Mouse (Mus musculus): Measurements from ENCODE around the gene Prmt2. TPM values are rescaled to one million over a fixed set of nuclear protein-coding genes. Genes with fewer than 3 reads are reported as not detected.
A peak's percentile ranks its signal among the peaks of the same experiment; 100 is the strongest.

Gene Prmt2
- total RNA-seq, 2 experiments from 2014 or later = 21.3 to 31.3 TPM

DNA sequence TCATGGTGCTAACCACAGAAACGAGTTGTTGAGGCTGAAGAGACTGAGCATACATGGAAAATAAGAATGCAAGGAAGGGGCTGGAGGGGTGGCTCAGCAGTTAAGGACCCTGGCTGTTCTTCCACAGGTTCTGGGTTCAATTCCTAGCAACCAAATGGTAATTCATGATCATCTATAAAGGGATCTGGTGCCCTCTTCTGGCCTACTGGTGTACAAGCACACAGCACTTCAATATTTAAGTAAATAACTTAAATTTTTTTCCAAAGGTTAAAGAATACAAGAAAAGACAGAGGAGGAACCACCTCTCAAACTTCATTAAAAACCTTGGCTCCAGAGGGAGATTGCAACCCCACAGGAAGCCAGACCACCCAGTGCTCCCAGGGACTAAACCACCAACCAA, 8.0 kb downstream of the Prmt2 start:
- DNase-seq (ENCODE audit: low spot score in 2 of 2) = no peak

DNA sequence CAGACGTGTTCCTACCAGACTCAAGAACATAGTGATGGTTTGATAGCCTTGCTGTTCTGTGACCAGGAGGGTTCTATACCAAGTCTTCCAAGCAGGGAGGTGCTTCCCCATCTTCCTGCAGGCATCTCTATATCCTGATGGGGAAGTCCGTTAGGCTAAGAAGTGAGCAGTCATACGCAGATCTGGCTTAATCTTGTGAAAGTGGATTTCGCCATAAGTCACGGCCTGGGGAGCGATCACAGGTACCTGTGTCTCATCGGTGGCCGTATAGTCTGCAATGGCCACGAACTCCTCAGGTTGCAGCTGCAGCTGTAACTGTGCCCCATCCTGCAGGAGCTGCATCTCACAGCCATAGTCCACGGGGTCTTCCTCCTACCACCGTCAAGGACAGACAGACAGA, 11.7 kb downstream of the Prmt2 start:
- DNase-seq (ENCODE audit: low spot score in 2 of 2) = no peak

DNA sequence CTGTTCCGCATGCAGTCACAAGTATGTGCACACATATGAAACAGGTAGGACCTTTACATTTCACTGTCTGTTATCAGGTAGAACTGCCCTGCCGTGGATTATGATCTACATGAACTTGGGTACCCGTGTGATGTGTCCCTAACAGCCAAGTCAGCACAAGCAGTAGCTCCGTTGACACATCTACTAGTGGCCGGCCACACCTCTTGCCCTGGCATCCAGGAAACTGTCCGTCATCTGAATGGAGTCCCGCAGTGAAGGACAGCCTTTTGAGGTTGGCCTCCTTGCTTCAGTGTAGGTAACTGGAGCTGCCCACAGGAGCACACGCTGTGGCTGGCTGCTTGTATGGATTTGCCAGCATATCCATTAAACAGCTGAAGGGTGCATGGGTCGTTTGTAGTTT, 19.4 kb downstream of the Prmt2 start:
- DNase-seq (ENCODE audit: low spot score in 2 of 2) = peak in 1 of 2 experiments; percentile 7

DNA sequence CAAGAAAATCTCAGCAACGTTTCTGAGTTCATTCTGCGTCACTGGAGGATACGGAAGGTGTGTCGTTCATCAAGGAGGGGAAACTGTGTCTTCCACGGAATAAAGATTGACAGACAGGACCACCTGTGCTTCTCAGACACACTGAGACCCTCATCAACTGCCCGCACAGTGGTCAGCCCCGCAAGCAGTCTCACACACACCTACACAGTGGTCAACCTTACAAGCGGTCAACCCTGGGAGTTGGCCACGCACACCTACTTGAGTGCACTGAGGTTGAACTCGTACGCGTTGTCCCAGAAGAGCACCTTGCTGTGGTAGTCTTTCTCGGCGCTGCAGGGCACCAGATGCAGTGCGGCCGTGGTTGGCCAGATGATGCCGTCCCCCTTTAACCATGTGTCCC, 20.6 kb downstream of the Prmt2 start:
- DNase-seq (ENCODE audit: low spot score in 2 of 2) = peak in 1 of 2 experiments; percentile 10

DNA sequence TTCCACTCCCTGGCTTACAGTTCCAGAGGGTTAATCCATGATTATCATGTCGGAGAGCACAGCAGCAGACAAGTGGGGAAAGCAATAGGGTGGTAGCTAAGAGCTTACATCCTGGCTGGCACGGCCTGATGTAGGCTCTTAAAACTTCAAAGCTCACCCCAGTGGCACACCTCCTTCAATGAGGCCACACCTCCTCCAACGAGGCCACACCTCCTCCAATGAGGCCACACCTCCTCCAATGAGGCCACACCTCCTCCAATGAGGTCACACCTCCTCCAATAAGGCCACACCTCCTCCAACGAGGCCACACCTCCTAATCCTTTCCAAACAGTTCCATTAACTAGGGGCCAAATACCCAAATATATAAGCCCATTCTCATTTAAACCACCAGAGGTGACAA, 23.5 kb downstream of the Prmt2 start:
- DNase-seq (ENCODE audit: low spot score in 2 of 2) = no peak

DNA sequence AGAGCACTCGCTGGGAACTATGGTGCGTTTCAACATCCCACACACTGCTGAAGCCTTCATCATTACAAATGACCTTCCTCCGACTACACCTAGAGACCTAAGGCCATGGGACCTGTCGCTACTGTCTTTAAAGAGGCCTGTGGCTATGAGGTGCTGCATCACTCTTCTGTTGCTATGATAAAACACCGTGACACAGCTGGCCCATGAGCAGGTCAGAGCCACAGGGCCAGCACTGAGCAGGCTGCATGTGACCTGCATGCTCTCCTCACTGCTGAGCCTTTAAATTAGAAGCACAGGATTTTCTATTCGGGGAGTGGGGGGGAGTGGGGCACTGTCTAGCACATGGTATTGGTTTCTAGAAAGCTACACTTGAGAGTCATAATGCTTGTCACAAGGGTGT, 25.5 kb downstream of the Prmt2 start:
- DNase-seq (ENCODE audit: low spot score in 2 of 2) = peak in 1 of 2 experiments; percentile 3

DNA sequence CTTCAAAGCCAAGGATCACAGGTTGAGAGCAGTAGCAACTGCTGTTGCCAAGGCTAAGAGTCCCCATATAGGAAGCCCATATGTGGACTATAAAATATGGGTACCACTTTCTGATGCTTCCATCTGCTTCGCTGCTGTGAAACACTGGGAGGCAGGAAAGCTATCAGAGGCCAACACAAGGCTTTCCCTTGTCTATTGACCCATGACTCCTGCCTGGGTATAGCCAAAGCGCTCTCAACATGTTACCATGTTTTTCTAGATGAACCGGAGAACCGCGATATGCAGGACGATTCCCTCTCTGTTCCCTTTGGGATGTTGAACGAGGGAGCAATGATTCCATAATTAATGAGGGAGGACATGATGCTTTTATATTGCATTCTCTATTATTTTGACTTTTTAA, 26.9 kb downstream of the Prmt2 start:
- no peak for DNase-seq (ENCODE audit: low spot score in 2 of 2)

DNA sequence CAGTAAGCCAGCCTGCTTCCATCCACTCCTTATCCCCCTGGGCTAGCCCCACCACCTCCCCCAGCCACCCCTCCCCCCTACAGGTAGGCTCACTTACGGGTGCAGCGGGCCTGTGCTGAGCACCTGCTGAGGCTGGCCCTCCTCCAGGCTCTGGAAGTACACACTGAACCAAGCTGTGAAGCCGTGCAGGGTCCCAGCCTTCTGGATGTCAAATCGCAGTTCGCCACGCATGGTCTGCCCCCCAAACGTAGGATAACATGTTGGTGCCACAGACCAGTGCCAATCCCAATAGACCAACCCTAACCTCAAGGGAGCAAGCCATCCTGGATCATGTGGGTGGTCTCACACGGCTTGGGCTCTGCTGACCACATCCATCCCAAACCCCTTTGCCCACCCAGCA, 28.4 kb downstream of the Prmt2 start:
- no peak for DNase-seq (ENCODE audit: low spot score in 2 of 2)

DNA sequence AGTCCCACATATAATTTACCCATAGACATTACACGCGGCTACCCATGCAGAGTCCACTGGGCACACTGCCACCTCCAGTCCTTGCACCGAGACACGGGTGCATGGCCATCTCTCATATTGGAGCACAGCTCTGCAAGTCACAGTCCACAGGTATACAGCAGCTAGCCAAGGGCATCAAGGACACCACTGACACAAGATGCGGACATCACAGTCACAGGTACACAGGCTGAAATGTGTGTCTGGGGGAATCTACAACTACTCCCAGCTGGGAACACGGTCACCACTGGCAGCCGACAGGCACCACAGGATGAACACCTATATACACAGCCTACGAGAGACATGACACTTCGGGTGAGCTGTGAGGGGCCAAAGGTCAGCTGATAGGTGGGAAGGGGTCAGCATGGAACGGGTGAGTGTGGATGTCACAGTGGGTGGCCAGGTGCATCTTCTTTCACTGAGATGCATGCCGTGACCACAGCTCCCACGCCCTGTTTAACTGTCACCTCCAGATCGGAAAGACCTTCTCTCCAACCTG, 30.3 kb downstream of the Prmt2 start:
- no peak for DNase-seq (ENCODE audit: low spot score in 2 of 2)

DNA sequence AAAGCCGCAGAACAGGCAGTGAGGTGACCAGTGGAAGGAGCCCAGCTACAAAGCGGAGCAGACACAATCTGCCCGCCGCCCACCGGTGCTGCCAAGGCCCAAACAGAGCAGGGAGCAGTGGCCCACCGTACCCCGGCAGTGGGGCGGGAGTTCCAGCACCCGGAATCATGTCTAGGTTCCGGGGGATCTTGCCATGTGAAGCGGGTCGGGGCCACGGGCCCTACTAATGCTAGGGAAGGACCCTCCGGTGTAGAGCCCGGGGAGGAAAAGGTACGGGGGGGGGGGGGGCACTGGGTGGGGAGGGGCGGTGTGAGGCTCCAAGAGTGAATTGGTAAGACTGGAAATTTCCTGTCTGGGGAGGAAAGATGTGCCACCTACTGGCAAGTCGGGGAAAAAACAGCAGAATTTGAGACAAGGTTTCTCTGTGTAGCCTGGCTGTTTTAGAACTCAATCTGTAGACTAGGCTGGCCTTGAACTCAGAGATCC, 33.8 kb downstream of the Prmt2 start:
- peak in 1 of 2 experiments; percentile 10 for DNase-seq (ENCODE audit: low spot score in 2 of 2)

DNA sequence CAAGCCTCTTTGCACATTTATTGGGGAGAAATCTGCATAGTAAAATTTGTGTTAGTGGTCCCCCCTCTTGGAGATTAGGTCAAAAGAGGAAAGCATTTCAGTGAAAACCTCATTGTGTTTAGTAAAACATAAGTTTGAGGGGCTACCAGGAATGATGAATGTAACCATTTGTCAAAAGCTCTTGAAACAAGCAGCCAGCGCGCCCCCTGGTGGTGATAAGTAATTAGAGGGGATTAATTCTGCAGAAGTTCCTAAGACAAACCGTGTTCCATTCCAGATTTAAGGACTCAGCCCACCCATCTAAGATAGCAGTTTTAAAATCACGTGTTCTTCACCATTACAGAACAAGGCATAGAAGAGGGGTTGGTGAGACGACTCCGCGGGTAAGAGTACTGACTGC, 35.7 kb downstream of the Prmt2 start:
- peak; percentile 64 to 70 for DNase-seq (ENCODE audit: low spot score in 2 of 2)

DNA sequence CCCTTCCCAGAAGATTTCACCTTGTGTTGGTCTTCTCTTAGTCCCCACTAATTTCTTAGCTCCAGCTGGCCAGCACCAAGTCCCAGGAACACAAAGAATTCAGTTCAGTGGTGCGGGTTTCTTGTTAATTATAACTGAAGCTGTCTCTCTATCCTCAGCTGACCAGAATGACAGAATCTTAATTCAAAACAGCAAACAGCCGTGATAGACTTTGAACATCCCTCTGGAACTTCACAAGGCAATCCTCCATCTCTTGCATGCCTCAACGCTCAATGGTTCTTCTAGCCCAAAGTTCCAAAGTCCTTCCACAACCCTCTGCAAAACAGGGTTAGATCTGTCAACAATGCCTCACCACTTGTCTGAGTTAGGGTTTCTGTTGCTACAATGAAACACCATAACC, 36.2 kb downstream of the Prmt2 start:
- DNase-seq (ENCODE audit: low spot score in 2 of 2) = no peak

DNA sequence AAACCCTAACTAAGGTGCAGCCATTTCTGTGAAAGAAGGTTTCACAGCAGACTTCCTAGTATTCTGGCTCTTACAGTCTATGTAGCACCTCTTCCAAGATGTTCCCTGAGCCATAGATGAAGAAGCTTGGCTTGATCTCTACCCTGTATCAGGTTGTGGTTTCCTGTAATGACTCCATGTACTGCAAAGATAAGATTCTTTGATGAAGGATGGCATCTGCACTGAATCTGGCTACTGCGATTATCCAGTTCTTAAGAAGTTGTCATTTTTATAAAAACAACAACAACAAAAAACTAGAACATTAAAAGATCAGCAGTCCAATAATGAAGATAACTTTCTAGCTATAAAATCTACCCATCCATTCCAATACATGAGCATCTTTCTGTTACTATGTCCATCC, 49.7 kb downstream of the Prmt2 start:
- DNase-seq (ENCODE audit: low spot score in 2 of 2) = no peak

DNA sequence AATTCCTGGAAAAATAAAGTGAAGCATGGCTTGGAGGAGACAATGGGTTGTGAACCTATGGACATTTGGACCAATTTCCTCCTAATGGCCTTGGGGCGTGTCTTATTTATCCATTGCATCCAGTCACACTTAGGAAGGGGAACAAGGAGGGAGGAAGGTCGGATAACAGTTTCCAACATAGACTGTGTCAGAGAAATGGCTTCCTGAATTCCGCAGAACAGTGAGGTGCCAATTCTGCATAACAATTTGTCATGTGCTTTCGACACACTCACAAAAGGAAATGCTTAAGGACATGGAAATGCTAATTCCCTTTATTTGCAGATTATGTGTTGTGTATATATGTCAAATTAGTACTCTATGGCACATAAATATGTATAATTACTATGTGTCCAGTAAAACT, 52.4 kb downstream of the Prmt2 start:
- DNase-seq (ENCODE audit: low spot score in 2 of 2) = no peak

DNA sequence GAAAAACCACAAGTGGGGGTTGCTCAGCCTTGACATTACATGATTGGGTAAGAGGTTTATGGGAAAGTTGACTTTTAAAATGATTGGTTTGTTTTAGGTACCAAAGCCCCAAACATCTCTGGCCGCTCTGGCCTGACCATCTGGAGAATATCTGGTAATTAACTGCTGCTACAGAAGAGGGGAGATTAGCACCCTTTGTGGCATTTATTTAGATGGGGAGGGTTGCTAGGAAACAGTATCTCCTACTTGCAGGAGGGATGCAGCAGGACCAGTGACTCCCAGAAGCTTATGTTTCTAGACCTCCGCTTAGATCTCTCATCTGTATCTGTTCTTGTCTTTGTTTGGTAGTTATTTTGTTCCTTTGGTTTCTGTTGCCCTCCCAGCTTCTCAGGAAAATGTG, 62.8 kb downstream of the Prmt2 start:
- no peak for DNase-seq (ENCODE audit: low spot score in 2 of 2)

DNA sequence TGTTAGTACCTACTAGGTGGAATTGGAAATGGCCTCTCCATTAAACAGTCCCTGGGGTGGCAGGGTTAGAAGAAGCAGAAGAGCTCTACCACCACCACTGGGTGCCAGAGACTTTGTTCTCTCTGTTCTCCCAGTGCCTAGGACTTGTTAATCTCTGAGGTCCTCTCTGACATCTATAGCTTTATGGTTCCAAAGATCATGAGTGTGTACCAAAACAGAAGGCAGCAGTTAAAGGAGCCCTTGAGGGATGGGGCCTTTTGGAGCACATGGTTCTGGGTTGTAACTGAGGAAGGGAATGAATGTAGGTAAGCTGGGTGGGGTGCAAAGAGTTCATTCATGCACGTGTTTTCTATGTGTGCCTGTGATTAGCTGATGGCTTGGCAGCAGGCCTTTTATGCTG, 79.7 kb downstream of the Prmt2 start:
- no peak for DNase-seq (ENCODE audit: low spot score in 2 of 2)

DNA sequence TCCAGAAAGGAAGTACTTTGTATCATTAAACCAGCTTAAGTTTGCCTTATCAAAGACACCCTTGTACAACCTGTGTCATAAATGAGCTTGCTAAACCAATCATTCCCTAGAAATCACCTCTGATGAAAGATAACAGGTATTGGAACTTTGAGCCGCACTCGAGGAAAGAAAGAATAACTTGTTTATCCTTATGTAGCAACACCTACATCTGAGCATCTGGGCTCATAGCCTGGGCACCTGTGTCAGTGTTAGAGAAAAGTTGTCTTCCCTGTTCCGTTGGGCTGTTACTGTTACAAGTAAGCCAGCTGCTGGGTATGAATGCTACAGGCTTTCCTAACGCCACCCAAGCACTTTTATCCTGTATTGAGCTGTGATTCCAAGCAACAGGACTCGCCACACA, 80.1 kb downstream of the Prmt2 start:
- no peak for DNase-seq (ENCODE audit: low spot score in 2 of 2)

Small RNAs within 50 kb of the gene (microRNA-seq; reads per million reads assigned to microRNA genes)
- 0 reads per million in 2 experiments for gene Mir678 (ENCODE audit: borderline number of aligned reads in 2 of 2)

Other genes starting within 250 kb of the Prmt2 start
- gene Zfp280b, start 205.2 kb downstream of the Prmt2 start, total RNA-seq (2021) = 1 to 10 TPM; 5.8 to 6.9 TPM
- gene Slc5a4b, start 126.9 kb downstream of the Prmt2 start, total RNA-seq (2021) = not detected
- not detected for gene Slc5a4a, start 90.4 kb downstream of the Prmt2 start, total RNA-seq (2021)
- gene S100b, start 16.0 kb upstream of the Prmt2 start, total RNA-seq (2021) = 10 to 100 TPM; 14.4 to 90.4 TPM
- 10 to 100 TPM; 22.1 to 23.7 TPM for gene Dip2a, start 107.4 kb upstream of the Prmt2 start, total RNA-seq (2021)
- gene AC141477.1, start 202.6 kb upstream of the Prmt2 start, total RNA-seq (2021) = 1 to 10 TPM in 1 of 2 experiments, not detected in 1; 3.5 TPM
- 10 to 100 TPM; 11.9 to 13.4 TPM for gene Pcnt, start 204.9 kb upstream of the Prmt2 start, total RNA-seq (2021)
- not detected for gene 2610028H24Rik, start 211.2 kb upstream of the Prmt2 start, total RNA-seq (2021)
- gene Mcm3ap, start 231.1 kb upstream of the Prmt2 start, total RNA-seq (2021) = 10 to 100 TPM; 23.0 to 27.5 TPM
- 1 to 10 TPM; 2.4 to 2.5 TPM for gene Ybey, start 231.2 kb upstream of the Prmt2 start, total RNA-seq (2021)

Data from adrenal gland, adult 18-20 months (tissue).